Mouse (Mus musculus) kidney, adult 2 months (tissue): ENCODE results near the gene Tmem60. TPM values are rescaled to one million over a fixed set of nuclear protein-coding genes. Genes with fewer than 3 reads are reported as not detected.

Experiments
- DNase-seq: peaks from one replicate; pipeline ENCODE4 v3.0.0; 2021
- H3K27ac ChIP-seq: fragments of 200-500 bp; 2 replicates; pipeline ENCODE4 v1.5.1; 2012; ENCODE audit warnings: low read depth, low read length, control low read depth, inconsistent platforms; ENCODE audit not compliant: insufficient read depth
- H3K27me3 ChIP-seq: fragments of 200-500 bp; replicated peaks from 2 replicates; pipeline ENCODE4 v1.6.1; 2012; ENCODE audit warnings: mild to moderate bottlenecking, moderate library complexity, low read length, inconsistent platforms; ENCODE audit not compliant: control insufficient read depth, insufficient read depth
- H3K36me3 ChIP-seq: fragments of 200-500 bp; 2 replicates; pipeline ENCODE4 v1.6.1; 2012; ENCODE audit warnings: mild to moderate bottlenecking, moderate library complexity, low read length, inconsistent platforms; ENCODE audit not compliant: control insufficient read depth, insufficient read depth
- H3K4me1 ChIP-seq: fragments of 200-500 bp; 2 replicates; pipeline ENCODE4 v1.6.1; 2011; ENCODE audit warnings: low read length; ENCODE audit not compliant: control insufficient read depth, insufficient read depth
- H3K4me3 ChIP-seq: fragments of 200-500 bp; 2 replicates; pipeline ENCODE4 v1.5.1; 2011; ENCODE audit warnings: mild to moderate bottlenecking, low read depth, low read length, control low read depth; ENCODE audit not compliant: insufficient read depth
- CTCF ChIP-seq: fragments of 200-500 bp; conservative IDR thresholded peaks from 2 replicates; pipeline ENCODE4 v1.5.1; 2011; ENCODE audit warnings: low read depth, mild to moderate bottlenecking, control low read depth, low read length, moderate library complexity, mixed read lengths; ENCODE audit not compliant: insufficient read depth, insufficient read length
- POLR2A ChIP-seq: fragments of 200-500 bp; IDR thresholded peaks from one replicate; pipeline ENCODE4 v1.6.1; 2011; ENCODE audit warnings: low read depth, low read length, control low read depth
- WGBS: fragments of 180-500 bp; shearing (Covaris S2); methylation state at CpG from one replicate; pipeline ENCODE4 v1.1.7; 2018; 5-methylcytosine and 5-hydroxymethylcytosine counted together
- polyA plus RNA-seq: library from polyadenylated mRNA; depleted of rRNA; stranded (reverse); fragments of >200 nt; gene quantifications from 2 replicates; pipeline ENCODE4 v1.2.3, GENCODE M21; 2012

Tmem60 gene
- polyA plus RNA-seq, 1 experiment: 20.5 TPM

GRCm38 (mm10) chr5:20858404-20858803, 23.6 kb upstream of the Tmem60 start:
- 46% methylated on average over 2 of the region's 2 CpGs for WGBS
- H3K36me3 ChIP-seq: no peaks in the 10 kb centered on the region

GRCm38 (mm10) chr5:20860565-20860964, 21.4 kb upstream of the Tmem60 start:
- Histone ChIP-seq H3K4me1 (peaks cover 14% of the 10 kb centered on the region), H3K4me3 (no peak overlapping the region), H3K27me3 (no peaks in the 10 kb centered on the region), H3K36me3 (no peaks in the 10 kb centered on the region), H3K27ac (no peak overlapping the region)
- TF ChIP-seq CTCF (no peak), POLR2A (no peak)
- DNase-seq: no peak
- 87% methylated on average over 4 of the region's 4 CpGs for WGBS

More at GRCm38 (mm10) chr5:20858404-20858803, 23.6 kb upstream of the Tmem60 start:
- Histone ChIP-seq H3K4me1 (peaks cover 6% of the 10 kb centered on the region), H3K27me3 (no peaks in the 10 kb centered on the region), H3K27ac (peak overlapping the region; percentile 94; the same call in 1 of the 2 replicates), H3K4me3 (no peak overlapping the region)
- peak; percentile 61 for DNase-seq
- TF ChIP-seq CTCF: no peak
- no peak for TF ChIP-seq POLR2A

GRCm38 (mm10) chr5:20861901-20862300, 20.1 kb upstream of the Tmem60 start:
- 78% methylated on average over 2 of the region's 2 CpGs for WGBS
- no peak for DNase-seq
- no peak overlapping the region for H3K4me3 ChIP-seq
- 0 out of 2 replicates have a peak, but pooled peaks have one; percentile 2 for TF ChIP-seq CTCF
- TF ChIP-seq POLR2A: no peak
- no peak overlapping the region for H3K27ac ChIP-seq
- H3K4me1 ChIP-seq: peaks cover 14% of the 10 kb centered on the region
- H3K36me3 ChIP-seq: no peaks in the 10 kb centered on the region
- H3K27me3 ChIP-seq: no peaks in the 10 kb centered on the region

- Histone ChIP-seq H3K4me1 (peaks cover 8% of the 10 kb centered on the region; the same call in 1 of the 2 replicates), H3K4me3 (no peak overlapping the region), H3K36me3 (no peaks in the 10 kb centered on the region), H3K27me3 (no peaks in the 10 kb centered on the region), H3K27ac (peak overlapping the region; percentile 45)
- no peak for TF ChIP-seq POLR2A
- TF ChIP-seq CTCF: no peak
- peak; percentile 81 for DNase-seq
- 20% methylated on average over 4 of the region's 4 CpGs for WGBS
Observed at GRCm38 (mm10) chr5:20864216-20864969, 17.6 kb upstream of the Tmem60 start.

- 61% methylated on average over 2 of the region's 2 CpGs for WGBS
- no peak for TF ChIP-seq POLR2A
- no peak for TF ChIP-seq CTCF
Observed at GRCm38 (mm10) chr5:20865193-20865755, 16.7 kb upstream of the Tmem60 start.

GRCm38 (mm10) chr5:20873146-20873545, 8.8 kb upstream of the Tmem60 start:
- Histone ChIP-seq H3K27me3 (no peaks in the 10 kb centered on the region), H3K36me3 (no peaks in the 10 kb centered on the region), H3K4me3 (no peak overlapping the region), H3K4me1 (no peaks in the 10 kb centered on the region), H3K27ac (no peak overlapping the region)
- no peak for DNase-seq
- TF ChIP-seq CTCF: no peak
- TF ChIP-seq POLR2A: no peak
- WGBS: 42% methylated on average over 1 of the region's 1 CpGs

More at GRCm38 (mm10) chr5:20865193-20865755, 16.7 kb upstream of the Tmem60 start:
- Histone ChIP-seq H3K27me3 (no peaks in the 10 kb centered on the region), H3K27ac (peak overlapping the region; percentile 22; the same call in 1 of the 2 replicates), H3K4me3 (no peak overlapping the region), H3K36me3 (no peaks in the 10 kb centered on the region), H3K4me1 (peaks cover 8% of the 10 kb centered on the region; the same call in 1 of the 2 replicates)
- DNase-seq: no peak

GRCm38 (mm10) chr5:20876934-20877426, 5.0 kb upstream of the Tmem60 start:
- Histone ChIP-seq H3K4me3 (no peak overlapping the region), H3K27ac (no peak overlapping the region), H3K36me3 (no peaks in the 10 kb centered on the region), H3K4me1 (no peaks in the 10 kb centered on the region), H3K27me3 (no peaks in the 10 kb centered on the region)
- DNase-seq: no peak
- TF ChIP-seq CTCF (no peak), POLR2A (no peak)
- 25% methylated on average over 1 of the region's 1 CpGs for WGBS
